Mouse (Mus musculus): ENCODE data around the gene E4f1. TPM values are rescaled to one million over a fixed set of nuclear protein-coding genes. Genes with fewer than 3 reads are reported as not detected.

E4f1 gene
- polyA plus RNA-seq (2017; shearing (Covaris generic)), result 100 to 1,000 TPM; 101 to 133 TPM

GRCm38 (mm10) chr17:24469910-24470602, at the start of gene E4f1, which contains the start of gene Pgp:
Gene E4f1, minus strand, starts transcription at chr17:24470313.
Gene Pgp, plus strand, starts transcription at chr17:24470392.

GRCm38 (mm10) chr17:24488186-24488661, 18.1 kb upstream of the E4f1 start, which contains the start of gene Caskin1:
Gene Caskin1, plus strand, starts transcription at chr17:24488601.

GRCm38 (mm10) chr17:24478663-24479380, 8.7 kb upstream of the E4f1 start, which contains the start of gene Mlst8:
Gene Mlst8, minus strand, starts transcription at chr17:24479078.

GRCm38 (mm10) chr17:24473612-24474275, 3.6 kb upstream of the E4f1 start, which contains the start of gene Bricd5:
Gene Bricd5, plus strand, starts transcription at chr17:24473884.

GRCm38 (mm10) chr17:24442632-24443155, 27.4 kb downstream of the E4f1 start, which contains the start of gene Dnase1l2:
Gene Dnase1l2, minus strand, starts transcription at chr17:24443105.

GRCm38 (mm10) chr17:24426471-24427169, 43.5 kb downstream of the E4f1 start, which contains the start of gene Eci1:
Gene Eci1, plus strand, starts transcription at chr17:24426641.

GRCm38 (mm10) chr17:24414230-24414976, 55.7 kb downstream of the E4f1 start, which contains the start of gene Rnps1:
Gene Rnps1, plus strand, starts transcription at chr17:24414565.

Other genes starting within 250 kb of the E4f1 start
- 1 to 10 TPM; 4.0 to 5.1 TPM for gene Tedc2, start 249.5 kb downstream of the E4f1 start, polyA plus RNA-seq (2017; shearing (Covaris generic))
- 1 to 10 TPM in 1 of 2 experiments, under 1 TPM in 1; 0.71 to 2.7 TPM for gene Ccnf, start 218.8 kb downstream of the E4f1 start, polyA plus RNA-seq (2017; shearing (Covaris generic))
- under 1 TPM; 0.20 to 0.24 TPM for gene Abca17, start 119.2 kb downstream of the E4f1 start, polyA plus RNA-seq (2017; shearing (Covaris generic))
- 10 to 100 TPM; 28.9 to 30.9 TPM for gene Abca3, start 118.4 kb downstream of the E4f1 start, polyA plus RNA-seq (2017; shearing (Covaris generic))
- 100 to 1,000 TPM; 167 to 196 TPM for gene Rnps1, start 55.7 kb downstream of the E4f1 start, polyA plus RNA-seq (2017; shearing (Covaris generic))
- gene Eci1, start 43.7 kb downstream of the E4f1 start, polyA plus RNA-seq (2017; shearing (Covaris generic)), result 100 to 1,000 TPM in 1 of 2 experiments, 10 to 100 TPM in 1; 73.6 to 103 TPM
- 10 to 100 TPM in 1 of 2 experiments, 1 to 10 TPM in 1; 4.8 to 10.4 TPM for gene Dnase1l2, start 27.2 kb downstream of the E4f1 start, polyA plus RNA-seq (2017; shearing (Covaris generic))
- 10 to 100 TPM; 40.5 to 44.7 TPM for gene Pgp, start 79 bp upstream of the E4f1 start, polyA plus RNA-seq (2017; shearing (Covaris generic))
- under 1 TPM in 1 of 2 experiments, not detected in 1; 0.55 TPM for gene Bricd5, start 3.6 kb upstream of the E4f1 start, polyA plus RNA-seq (2017; shearing (Covaris generic))
- 10 to 100 TPM; 20.4 to 29.8 TPM for gene Mlst8, start 8.8 kb upstream of the E4f1 start, polyA plus RNA-seq (2017; shearing (Covaris generic))
- gene Caskin1, start 18.3 kb upstream of the E4f1 start, polyA plus RNA-seq (2017; shearing (Covaris generic)), result 1 to 10 TPM in 1 of 2 experiments, under 1 TPM in 1; 0.68 to 6.5 TPM
- gene Traf7, start 57.6 kb upstream of the E4f1 start, polyA plus RNA-seq (2017; shearing (Covaris generic)), result 10 to 100 TPM; 71.3 to 72.8 TPM
- 1 to 10 TPM; 5.4 to 9.0 TPM for gene Rab26, start 63.9 kb upstream of the E4f1 start, polyA plus RNA-seq (2017; shearing (Covaris generic))
- 10 to 100 TPM; 42.0 to 67.1 TPM for gene Pkd1, start 79.5 kb upstream of the E4f1 start, polyA plus RNA-seq (2017; shearing (Covaris generic))
- gene Tsc2, start 162.3 kb upstream of the E4f1 start, polyA plus RNA-seq (2017; shearing (Covaris generic)), result 10 to 100 TPM; 46.6 to 49.7 TPM
- gene Nthl1, start 162.4 kb upstream of the E4f1 start, polyA plus RNA-seq (2017; shearing (Covaris generic)), result 1 to 10 TPM; 5.8 to 8.3 TPM
- under 1 TPM in 1 of 2 experiments, not detected in 1; 0.68 TPM for gene Slc9a3r2, start 180.0 kb upstream of the E4f1 start, polyA plus RNA-seq (2017; shearing (Covaris generic))
- not detected for gene Npw, start 188.1 kb upstream of the E4f1 start, polyA plus RNA-seq (2017; shearing (Covaris generic))
- gene Zfp598, start 199.4 kb upstream of the E4f1 start, polyA plus RNA-seq (2017; shearing (Covaris generic)), result 10 to 100 TPM; 18.3 to 27.2 TPM
- gene Syngr3, start 219.6 kb upstream of the E4f1 start, polyA plus RNA-seq (2017; shearing (Covaris generic)), result 1 to 10 TPM in 1 of 2 experiments, under 1 TPM in 1; 0.42 to 1.3 TPM
- gene Gfer, start 225.8 kb upstream of the E4f1 start, polyA plus RNA-seq (2017; shearing (Covaris generic)), result 10 to 100 TPM; 37.0 to 38.8 TPM
- 1 to 10 TPM; 2.3 to 3.1 TPM for gene Noxo1, start 225.9 kb upstream of the E4f1 start, polyA plus RNA-seq (2017; shearing (Covaris generic))
- 10 to 100 TPM; 51.3 to 56.7 TPM for gene Tbl3, start 237.3 kb upstream of the E4f1 start, polyA plus RNA-seq (2017; shearing (Covaris generic))
- gene Rnf151, start 247.8 kb upstream of the E4f1 start, polyA plus RNA-seq (2017; shearing (Covaris generic)), result under 1 TPM in 1 of 2 experiments, not detected in 1; 0.22 TPM
- 100 to 1,000 TPM; 677 to 785 TPM for gene Rps2, start 247.8 kb upstream of the E4f1 start, polyA plus RNA-seq (2017; shearing (Covaris generic))